Mouse (Mus musculus): ENCODE measurements at regions not wholly inside any gene's neighbourhood (a gene's known extent, or its start where the extent isn't known, plus 50 kb on each side); places are given as distances from the start of the nearest gene placed in this dataset.

GRCm38 (mm10) chr13:78717686-78718431 is 518.3 kb upstream of the Nr2f1 start:
- DNase-seq (ENCODE audit: low spot score in 2 of 2): no peak

GRCm38 (mm10) chr13:78717159-78717558 is 517.6 kb upstream of the Nr2f1 start:
- no peak for DNase-seq (ENCODE audit: low spot score in 2 of 2)

GRCm38 (mm10) chr13:78704693-78705092 is 505.1 kb upstream of the Nr2f1 start:
- no peak for DNase-seq (ENCODE audit: low spot score in 2 of 2)

- DNase-seq (ENCODE audit: low spot score in 2 of 2): peak in 1 of 2 experiments; percentile 1
Observed at GRCm38 (mm10) chr13:78697814-78698519, 498.4 kb upstream of the Nr2f1 start.

- no peak for DNase-seq (ENCODE audit: low spot score in 2 of 2)
Observed at GRCm38 (mm10) chr13:78679255-78679895, 479.8 kb upstream of the Nr2f1 start.

GRCm38 (mm10) chr13:78678241-78678640 is 478.7 kb upstream of the Nr2f1 start:
- DNase-seq (ENCODE audit: low spot score in 2 of 2): no peak

- DNase-seq (ENCODE audit: low spot score in 2 of 2): peak; percentile 34 to 49
Observed at GRCm38 (mm10) chr13:78658285-78658684, 458.7 kb upstream of the Nr2f1 start.

- peak; percentile 24 to 30 for DNase-seq (ENCODE audit: low spot score in 2 of 2)
Observed at GRCm38 (mm10) chr13:78656766-78657165, 457.2 kb upstream of the Nr2f1 start.

DNA sequence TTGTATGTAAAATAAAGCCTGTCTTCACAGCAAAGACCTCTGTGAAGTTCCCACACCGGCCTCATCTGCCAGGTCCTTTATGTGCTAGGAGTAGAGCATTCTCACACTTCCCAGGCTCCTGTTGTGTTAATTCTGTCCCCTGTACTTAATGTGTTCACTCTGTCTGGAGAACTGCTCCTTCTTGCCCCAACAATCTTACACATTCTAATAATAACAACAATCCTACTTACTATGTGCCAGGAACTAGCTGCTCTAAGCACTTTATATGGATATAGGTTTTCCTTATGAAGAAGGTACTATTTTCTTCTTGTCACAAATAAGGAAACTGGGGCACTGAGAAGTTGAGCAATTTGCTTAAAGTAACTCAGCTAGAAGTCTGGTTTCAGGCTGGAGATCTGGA is 456.6 kb upstream of the Nr2f1 start:
- peak in 1 of 2 experiments; percentile 15 for DNase-seq (ENCODE audit: low spot score in 2 of 2)

DNA sequence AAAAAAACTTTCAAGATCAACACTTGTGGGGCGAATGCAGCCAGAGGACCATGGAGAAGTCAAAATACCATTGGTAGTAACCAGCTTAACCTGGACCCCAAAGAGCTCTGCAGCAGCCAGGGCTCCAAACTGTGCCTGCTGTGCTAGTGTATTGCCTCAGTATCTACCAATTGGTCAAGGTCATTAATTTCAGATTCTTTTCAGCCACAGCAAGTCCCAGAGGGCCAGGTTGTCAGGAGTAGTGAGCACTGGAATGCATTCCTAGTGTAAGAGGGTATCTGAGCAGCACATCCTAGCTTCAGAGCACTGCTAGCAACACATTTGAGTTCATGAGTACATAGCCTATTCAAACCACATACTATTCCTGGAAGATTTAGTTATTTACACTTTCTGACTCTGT is 451.3 kb upstream of the Nr2f1 start:
- no peak for DNase-seq (ENCODE audit: low spot score in 2 of 2)

DNA sequence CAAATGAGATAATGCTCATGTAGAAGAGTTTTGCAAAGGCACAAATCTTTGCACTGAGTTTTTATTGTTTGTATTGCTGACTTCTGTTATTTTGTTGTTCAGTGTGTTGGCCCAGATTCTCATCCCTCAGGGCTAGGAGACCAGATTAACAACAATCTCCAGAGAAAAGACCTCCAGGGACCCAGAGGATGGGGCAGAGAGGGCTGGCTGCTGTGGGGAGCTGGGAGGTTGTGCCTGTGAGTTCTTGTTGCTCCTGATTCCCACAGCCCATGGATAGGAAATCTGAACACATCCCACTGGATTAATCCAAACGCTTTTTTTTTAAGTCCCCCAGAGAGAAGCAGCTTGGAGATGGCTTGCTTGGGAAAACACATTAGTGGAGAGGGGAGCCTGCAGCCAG is 445.0 kb upstream of the Nr2f1 start:
- DNase-seq (ENCODE audit: low spot score in 2 of 2): no peak

DNA sequence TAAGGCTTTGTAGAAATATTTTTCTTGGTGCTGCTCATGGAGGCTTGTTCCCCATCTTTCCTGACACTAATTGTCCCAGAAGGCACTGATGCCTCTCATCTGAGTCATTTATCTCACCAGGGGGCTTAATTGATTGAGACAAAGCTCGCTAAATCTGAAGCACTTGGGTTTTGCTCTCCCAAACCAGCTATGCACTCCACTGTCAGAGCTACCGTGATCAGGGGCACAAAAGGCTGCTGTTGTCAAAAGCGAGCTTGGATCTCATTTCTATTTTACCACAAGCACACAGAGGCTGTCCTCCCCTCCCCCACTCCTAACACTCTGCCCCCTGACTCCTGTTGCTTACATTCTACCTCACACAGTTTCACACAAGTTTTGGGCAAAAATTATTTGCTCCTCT is 443.5 kb upstream of the Nr2f1 start:
- DNase-seq (ENCODE audit: low spot score in 2 of 2): no peak

- no peak for DNase-seq (ENCODE audit: low spot score in 2 of 2)
Observed at GRCm38 (mm10) chr13:78642443-78642729, 442.8 kb upstream of the Nr2f1 start.

DNA sequence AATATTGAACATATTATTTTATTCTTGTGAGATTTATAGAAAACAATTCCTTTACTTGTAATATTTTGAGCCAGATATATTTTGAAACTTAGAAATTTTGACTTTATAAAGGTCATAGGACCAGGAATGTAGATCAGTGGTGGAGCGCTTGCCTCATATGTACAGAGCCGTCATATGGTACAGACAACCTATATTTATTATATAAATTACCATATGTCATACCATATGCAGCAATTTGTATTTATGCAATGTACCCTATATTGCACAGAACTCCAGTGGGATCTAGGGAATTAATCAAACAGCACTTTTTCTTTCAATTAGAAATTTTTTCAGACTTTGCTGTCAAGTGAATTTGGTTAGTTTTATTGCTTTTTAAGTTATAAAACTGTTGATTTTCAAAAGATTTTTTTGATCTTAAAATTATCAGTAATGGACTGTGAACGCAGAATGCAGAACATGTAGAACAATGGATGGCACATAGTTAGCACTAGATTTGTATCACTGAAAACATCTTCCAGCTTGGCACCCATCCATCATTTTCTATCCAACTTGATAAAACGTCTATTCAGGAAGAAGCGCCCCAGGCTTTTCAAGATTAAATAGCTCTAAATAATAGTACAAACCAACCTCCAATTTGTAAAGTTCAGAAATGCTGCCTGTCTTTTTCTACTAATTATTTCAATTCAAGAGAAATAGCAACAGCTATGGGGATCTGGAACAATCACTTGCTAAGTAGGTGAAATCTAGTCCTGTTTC is 442.3 kb upstream of the Nr2f1 start:
- DNase-seq (ENCODE audit: low spot score in 2 of 2): no peak

- DNase-seq (ENCODE audit: low spot score in 2 of 2): no peak
Observed at GRCm38 (mm10) chr13:78640340-78640739, 440.8 kb upstream of the Nr2f1 start.

GRCm38 (mm10) chr13:78638462-78638861 is 438.9 kb upstream of the Nr2f1 start:
- DNase-seq (ENCODE audit: low spot score in 2 of 2): no peak

DNA sequence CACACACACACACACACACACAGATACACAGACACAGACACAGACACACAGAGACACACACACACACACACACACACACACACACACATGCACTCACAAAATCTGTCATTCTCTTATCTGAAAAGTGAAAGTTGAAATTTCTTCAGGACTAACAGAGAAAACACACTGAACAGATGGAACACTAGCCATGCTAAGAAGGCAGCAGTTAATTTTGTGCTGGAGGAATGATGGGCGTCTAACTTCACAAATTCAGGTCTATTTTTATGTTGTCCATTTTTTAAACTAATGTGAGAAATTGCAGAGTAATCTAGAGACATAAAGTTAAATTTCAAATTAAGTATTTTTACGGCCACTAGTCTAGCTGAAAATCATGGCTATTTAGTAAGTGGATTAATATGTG is 432.1 kb upstream of the Nr2f1 start:
- DNase-seq (ENCODE audit: low spot score in 2 of 2): no peak

- DNase-seq (ENCODE audit: low spot score in 2 of 2): no peak
Observed at GRCm38 (mm10) chr13:78629041-78629727, 429.6 kb upstream of the Nr2f1 start.

DNA sequence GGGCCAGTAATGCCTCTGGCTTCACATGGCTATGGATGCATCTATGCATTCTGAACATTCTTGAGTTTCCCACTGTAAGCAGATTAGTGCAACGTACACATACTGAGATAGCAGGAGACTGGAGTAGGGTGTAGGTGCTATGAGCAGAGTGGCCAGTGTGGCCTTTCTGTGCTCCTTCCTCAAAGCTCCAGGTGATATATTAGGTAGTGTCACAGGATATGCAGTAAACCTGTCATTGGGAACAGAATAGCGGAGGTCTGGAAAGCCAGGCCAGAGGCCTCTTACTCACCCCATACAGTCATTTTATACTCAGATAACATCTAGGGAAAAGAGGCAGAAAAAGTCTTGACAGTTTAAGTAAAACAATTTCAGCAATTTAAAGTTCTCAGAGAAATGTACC is 424.1 kb upstream of the Nr2f1 start:
- no peak for DNase-seq (ENCODE audit: low spot score in 2 of 2)

DNA sequence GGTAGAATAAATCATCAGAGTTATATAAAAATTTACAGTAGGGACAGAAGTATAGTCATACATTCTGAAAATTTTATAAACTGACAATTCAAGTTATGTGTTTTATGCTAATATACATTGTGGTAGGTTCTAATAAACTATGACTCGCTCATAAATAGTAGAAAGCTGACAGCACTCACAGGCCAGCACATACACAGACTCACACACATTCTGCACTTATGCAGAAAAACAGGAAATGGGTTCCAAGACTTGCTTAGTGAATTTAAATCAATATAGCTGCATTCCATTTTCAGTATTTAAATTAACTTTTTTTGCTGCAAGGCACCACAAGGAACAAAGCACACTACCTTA is 403.3 kb upstream of the Nr2f1 start:
- DNase-seq (ENCODE audit: low spot score in 2 of 2): no peak

- no peak for DNase-seq (ENCODE audit: low spot score in 2 of 2)
Observed at GRCm38 (mm10) chr13:78602211-78602860, 402.8 kb upstream of the Nr2f1 start.
